Mouse (Mus musculus) heart, postnatal 4 days (tissue): ENCODE results near the gene Kifap3. TPM values are rescaled to one million over a fixed set of nuclear protein-coding genes. Genes with fewer than 3 reads are reported as not detected.

ENCODE experiments used
- DNase-seq: peaks from one replicate; pipeline ENCODE4 v3.0.0; 2021
- total RNA-seq, 2 experiments: library from RNA; stranded (reverse); gene quantifications; 2 replicates each; pipeline ENCODE4 v1.2.3; 2021

Gene Kifap3
- total RNA-seq, 2 experiments from 2014 or later, result 23.6 to 24.3 TPM

GRCm38 (mm10) chr1:163893774-163894527 is 114.6 kb downstream of the Kifap3 start:
- DNase-seq, result no peak

GRCm38 (mm10) chr1:163898291-163898764 is 118.9 kb downstream of the Kifap3 start:
- no peak for DNase-seq

DNA sequence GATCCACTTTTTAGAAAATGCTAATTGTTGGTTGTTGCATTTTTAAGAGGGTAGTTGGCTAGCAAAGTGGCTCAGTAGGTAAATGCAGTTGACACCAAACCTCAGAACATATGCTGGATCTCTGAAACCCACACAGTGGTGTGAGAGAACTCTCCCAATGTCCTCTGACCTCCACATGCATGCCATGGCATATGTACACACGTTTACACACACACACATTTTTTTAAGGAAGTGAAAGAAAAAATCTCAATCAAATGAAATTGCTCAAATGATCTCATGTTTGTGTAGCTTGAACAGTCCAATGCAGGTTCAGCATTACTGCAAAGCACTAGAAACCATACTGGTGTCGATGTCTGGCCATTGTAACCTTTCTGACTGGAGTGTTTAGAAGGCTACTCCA is 120.2 kb downstream of the Kifap3 start:
- DNase-seq, result no peak

GRCm38 (mm10) chr1:163900168-163900567 is 120.8 kb downstream of the Kifap3 start:
- no peak for DNase-seq

DNA sequence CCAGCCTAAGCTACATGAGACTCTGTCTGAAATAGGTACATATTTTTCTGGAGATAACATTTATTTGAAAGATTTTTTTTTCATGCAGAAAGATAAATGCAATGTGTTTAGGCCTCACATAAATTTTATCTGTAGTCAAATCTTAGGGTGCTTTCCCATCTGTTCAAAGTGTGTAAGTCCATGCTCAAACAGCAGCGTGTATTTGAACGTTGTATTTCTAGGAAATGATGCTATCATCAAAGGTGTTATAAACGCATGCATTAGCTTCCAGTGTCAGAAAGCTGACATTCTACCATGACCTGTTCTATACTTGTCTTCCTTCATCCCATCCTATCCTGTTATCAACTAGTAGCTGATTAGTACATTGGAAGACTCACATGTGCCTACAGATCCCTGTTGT is 124.0 kb downstream of the Kifap3 start:
- DNase-seq, result no peak

DNA sequence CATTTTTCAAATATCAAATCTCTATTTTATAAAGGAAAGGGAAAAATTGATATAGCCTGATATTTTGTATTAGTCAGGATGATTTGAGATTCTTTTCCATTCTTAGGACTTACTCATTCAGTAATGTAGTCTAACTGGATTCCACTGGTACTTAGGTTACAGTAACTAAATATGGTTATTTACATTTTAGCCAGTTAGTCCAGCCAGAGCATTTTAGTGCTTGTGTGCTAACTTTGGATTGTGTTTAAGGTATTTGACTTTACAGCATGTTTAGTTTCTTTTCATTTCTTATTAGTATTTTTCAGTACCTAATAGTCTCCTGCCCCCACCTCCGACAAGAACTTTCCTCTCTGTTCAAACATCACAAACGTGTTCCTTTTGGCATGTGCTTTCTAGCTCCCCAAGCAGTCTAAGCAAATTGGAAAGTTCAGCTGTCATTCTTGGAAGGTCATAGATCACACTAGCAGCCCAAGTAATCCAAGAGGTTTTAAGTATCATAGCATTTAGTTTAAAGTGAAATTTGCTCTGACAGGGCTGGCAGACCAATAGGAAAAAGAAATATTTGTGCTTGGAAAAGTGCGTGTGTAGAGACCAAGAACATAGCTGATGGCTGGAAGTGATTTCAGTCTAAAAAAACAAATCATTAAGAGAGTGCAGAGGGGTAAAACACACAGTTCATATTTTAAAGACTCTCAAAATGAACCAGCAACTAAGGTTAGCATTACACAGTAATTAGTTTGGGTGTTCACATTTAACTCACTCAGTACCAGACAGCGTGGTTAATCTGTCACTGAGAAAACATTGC is 127.8 kb downstream of the Kifap3 start:
- no peak for DNase-seq

DNA sequence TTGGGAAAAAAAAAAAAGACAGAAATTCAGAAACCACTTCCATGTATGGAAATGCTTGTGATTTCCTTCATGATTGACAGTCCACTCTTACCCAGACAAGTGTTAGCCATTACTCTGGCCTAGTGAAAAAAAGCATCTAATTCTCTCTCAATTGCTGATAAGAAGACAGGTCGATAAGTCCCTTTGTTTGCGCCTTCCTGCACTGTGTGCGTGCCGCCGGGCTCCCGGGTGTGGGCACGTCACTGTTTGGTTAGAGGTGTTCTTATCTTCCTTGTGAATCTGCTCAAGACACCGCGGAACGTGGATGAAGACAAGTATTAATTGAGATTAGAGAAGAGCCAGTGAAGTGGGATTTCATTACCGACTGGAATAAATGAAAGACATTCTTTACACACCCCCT is 129.0 kb downstream of the Kifap3 start:
- DNase-seq, result no peak

- DNase-seq, result peak; percentile 42
These were observed 131.0 kb downstream of the Kifap3 start for GRCm38 (mm10) chr1:163910343-163910742.

- no peak for DNase-seq
These were observed 131.4 kb downstream of the Kifap3 start for GRCm38 (mm10) chr1:163910785-163911184.

- DNase-seq, result no peak
These were observed 132.6 kb downstream of the Kifap3 start for GRCm38 (mm10) chr1:163911981-163912380.

DNA sequence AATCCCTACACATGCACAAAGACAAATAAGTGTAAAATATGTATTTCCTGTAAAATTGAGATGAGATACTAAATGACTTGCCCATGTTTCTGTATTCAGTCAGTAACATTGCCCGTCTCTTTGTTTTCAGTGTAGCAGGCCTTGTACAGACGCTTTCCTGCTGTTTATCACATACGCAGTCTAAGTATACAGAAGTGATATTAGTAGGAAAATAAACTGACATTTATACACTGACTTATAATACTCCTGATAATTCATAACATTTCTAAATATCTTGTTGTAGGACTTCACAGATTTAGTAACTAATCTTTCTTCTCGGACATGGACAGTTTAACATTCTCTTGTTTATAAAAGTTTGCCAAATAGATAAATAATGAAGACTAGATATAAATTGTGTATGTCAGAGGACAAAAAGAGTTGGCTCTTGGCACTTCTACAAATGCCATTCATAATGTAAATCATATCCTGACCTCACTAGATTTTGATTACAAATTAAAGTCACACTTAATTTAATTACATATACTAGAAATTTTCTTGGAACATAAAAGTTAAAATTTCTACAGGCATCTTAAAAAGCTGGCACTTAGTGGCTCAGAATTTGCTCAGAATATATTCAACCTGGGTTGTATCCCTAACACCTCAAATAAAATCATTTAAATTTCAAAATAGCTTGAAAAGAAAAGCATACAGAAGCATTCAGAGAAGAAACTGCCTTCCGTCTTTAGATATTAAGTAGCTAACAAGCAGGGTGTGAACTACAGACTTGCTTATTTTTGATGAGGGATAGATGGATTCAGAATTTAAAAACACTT is 138.2 kb downstream of the Kifap3 start:
- no peak for DNase-seq

DNA sequence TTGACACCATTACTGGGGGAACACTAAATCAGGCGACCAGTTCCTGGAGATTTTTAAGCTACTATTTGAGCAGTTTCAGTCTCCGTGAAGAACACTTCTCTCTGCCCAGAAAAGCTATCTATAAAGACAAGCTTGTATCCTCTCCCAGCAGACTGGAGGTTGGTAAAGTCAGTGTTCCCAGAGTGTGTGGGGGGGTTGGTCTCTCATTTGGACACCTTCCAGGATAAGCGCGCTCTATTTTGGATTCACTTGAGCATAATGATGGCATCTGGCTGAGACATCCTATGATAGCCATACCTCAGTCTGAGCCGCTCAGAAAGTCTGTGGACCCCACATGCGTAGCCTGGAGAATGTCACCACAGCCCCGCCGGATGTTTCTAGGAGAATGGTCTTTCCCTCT is 144.7 kb downstream of the Kifap3 start:
- no peak for DNase-seq

DNA sequence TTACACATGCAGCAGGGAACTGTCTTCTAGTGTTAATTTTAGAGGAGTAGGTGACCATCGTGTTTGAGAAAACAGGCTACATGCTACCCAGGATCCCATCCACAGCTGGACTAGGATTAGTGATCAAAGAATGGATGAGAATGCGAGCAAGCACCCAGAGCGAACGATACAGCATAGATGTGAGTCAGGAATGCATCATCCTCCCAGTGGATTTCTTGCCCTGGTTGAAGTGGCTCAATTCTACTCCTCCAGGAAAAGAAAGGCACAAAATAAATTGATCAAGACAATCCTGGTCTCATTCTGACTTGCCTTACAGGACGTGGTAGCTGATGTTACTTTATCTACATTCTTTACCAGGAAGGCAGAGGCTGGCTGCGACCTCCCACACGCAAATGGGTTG is 149.5 kb downstream of the Kifap3 start, which contains the start of gene Scyl3:
Gene Scyl3 (plus strand): TSS at position 255 of the 400 bp plus-strand sequence.
- DNase-seq, result no peak

DNA sequence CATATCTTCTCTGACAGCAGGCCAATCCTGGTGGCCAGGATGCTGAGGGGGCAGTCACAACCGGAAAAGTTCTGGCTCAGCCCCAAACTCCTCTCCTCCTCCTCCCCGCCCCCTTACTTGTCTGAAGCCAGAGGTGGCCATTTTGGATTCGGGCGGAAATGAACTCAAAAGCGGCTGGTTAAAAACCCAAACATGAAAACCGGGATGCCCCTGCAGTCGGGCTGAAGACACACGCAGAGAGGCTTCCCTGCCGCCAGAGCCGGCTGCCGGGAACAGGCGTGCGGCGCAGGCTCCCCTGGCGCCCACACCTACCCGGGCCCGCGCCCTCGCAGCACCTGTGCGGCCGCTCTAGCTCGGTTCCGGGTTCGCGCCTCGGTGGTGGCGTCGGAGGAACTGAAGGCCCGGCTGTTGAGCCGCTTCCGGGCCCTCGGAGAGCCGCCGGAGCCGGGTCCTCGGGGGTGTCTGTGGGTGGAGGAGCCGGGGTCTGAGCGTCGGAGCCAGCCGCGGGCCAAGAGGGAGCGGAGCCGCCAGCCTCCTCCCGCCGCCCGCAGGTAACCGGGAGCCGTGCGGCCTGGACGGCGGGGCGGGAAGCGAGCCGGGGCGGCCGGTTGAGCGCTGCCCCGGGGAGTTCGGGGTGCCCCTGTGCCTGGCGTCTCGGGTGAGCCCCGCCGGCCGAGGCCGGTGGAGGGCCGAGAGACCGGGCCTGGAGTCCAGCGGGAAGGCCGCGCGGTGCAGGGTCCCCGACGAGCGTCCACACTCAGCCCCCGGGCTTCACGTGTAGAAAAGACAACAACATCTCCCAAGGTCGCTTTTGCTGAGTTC is 150.5 kb downstream of the Kifap3 start:
- DNase-seq, result peak; percentile 93

DNA sequence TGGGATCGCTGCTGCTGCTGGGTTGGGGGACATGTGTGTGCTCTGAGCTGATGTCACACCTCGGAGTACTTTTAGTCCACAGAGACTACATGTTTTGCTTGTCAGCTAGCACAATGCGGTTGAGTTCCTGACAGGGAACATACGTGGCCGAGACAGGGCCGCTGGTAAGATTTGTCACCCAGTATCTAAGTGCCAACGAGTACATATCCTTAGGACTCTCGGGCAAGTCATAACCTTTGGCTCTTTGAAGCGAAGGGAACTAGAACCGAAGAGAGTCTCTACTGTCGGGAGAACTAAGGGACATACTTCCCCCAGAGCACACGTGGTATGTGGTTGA is 151.0 kb downstream of the Kifap3 start:
- no peak for DNase-seq

- DNase-seq, result no peak
These were observed 152.4 kb downstream of the Kifap3 start for GRCm38 (mm10) chr1:163931801-163932200.

GRCm38 (mm10) chr1:163934591-163934990 is 155.2 kb downstream of the Kifap3 start:
- DNase-seq, result no peak

GRCm38 (mm10) chr1:163942056-163942455 is 162.7 kb downstream of the Kifap3 start:
- no peak for DNase-seq

GRCm38 (mm10) chr1:163953396-163953795 is 174.0 kb downstream of the Kifap3 start:
- no peak for DNase-seq

DNA sequence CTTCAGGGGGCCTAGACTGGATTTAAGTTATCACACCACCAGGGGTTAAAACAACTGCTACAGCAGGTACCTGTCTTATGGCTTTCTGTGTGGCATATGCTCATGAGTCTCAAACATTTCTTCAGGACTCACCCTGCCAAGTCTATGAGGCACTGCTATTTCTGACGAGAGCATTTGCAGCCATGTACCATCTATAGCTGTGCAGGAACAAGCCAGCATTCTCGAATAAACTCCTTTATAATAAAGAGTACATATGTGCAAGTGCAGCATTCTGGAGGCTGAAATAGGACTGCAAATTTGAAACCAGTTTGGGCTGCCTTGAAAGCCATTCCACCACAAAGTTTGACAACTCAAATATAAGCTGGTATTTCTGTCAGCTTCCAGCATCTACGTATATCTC is 178.7 kb downstream of the Kifap3 start:
- DNase-seq, result no peak

DNA sequence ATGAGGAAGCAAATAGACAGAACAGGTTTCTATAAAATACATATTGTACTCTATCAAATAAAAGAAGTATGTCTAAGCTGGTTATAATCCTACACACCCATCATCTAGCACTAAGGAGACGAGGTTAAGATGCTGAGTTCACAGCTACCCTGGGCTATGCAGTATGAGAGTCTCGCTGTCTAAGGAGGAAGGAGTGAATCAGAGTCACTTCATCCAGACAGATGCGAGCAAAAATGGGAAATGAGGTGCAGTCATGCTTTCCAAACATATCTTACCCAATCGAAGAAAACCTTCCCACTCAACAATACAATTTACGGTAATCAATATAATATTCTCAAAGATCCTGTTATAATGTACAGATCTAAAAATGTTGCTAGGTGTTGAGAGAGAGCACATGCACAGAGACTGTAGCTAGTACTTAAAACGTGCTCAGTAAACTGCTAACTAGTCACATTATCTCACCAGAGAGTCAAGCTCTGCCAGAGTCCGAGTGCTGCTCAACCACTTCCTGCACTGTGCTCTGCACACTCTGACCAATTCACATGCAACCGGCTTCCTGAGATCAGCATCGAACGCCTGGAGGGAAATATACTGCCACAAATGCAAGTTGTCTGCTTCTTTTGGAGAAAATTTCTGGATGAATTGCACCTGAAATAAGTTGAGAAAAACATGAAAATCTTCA is 184.8 kb downstream of the Kifap3 start:
- no peak for DNase-seq
